Mouse (Mus musculus): ENCODE measurements at regions not wholly inside any gene's neighbourhood (a gene's known extent, or its start where the extent isn't known, plus 50 kb on each side); places are given as distances from the start of the nearest gene placed in this dataset.

GRCm38 (mm10) chr8:15334532-15334931 lies 288.7 kb upstream of the BB014433 start:
- H3K36me3 ChIP-seq: no peaks in the 10 kb centered on the region
- H3K4me3 ChIP-seq (replicated peaks): no peak overlapping the region
- WGBS (ENCODE audit: insufficient replicate concordance): 62% methylated on average over 4 of the region's 4 CpGs
- no peaks in the 10 kb centered on the region for H3K4me1 ChIP-seq (replicated peaks)
- H3K27ac ChIP-seq: no peak overlapping the region
- DNase-seq: no peak
- no peak overlapping the region for H3K4me2 ChIP-seq
- 0 out of 2 replicates have a peak, but pooled peaks cover 2% of the 10 kb centered on the region for H3K9me3 ChIP-seq (replicated peaks)
- ATAC-seq (ENCODE audit: low read depth): no peak
- H3K27me3 ChIP-seq: no peaks in the 10 kb centered on the region
- no peak overlapping the region for H3K9ac ChIP-seq

- H3K4me3 ChIP-seq (replicated peaks): no peak overlapping the region
- no peak overlapping the region for H3K27ac ChIP-seq
- H3K36me3 ChIP-seq: no peaks in the 10 kb centered on the region
- no peak for DNase-seq
- WGBS (ENCODE audit: insufficient replicate concordance): 30% methylated on average over 5 of the region's 5 CpGs
- no peaks in the 10 kb centered on the region for H3K4me1 ChIP-seq (replicated peaks)
- no peak for ATAC-seq (ENCODE audit: low read depth)
- no peaks in the 10 kb centered on the region for H3K9me3 ChIP-seq (replicated peaks)
- no peak overlapping the region for H3K4me2 ChIP-seq
- no peak overlapping the region for H3K9ac ChIP-seq
- no peaks in the 10 kb centered on the region for H3K27me3 ChIP-seq
Observed at GRCm38 (mm10) chr8:15327312-15327711, 281.4 kb upstream of the BB014433 start.

GRCm38 (mm10) chr8:15323421-15323820 lies 277.5 kb upstream of the BB014433 start:
- no peak for ATAC-seq (ENCODE audit: low read depth)
- Histone ChIP-seq H3K4me2 (no peak overlapping the region), H3K36me3 (no peaks in the 10 kb centered on the region)

GRCm38 (mm10) chr8:15318082-15318816 lies 272.4 kb upstream of the BB014433 start:
- Histone ChIP-seq H3K4me3 (replicated peaks) (no peak overlapping the region), H3K4me2 (no peak overlapping the region), H3K4me1 (replicated peaks) (no peaks in the 10 kb centered on the region), H3K9me3 (replicated peaks) (no peaks in the 10 kb centered on the region), H3K36me3 (no peaks in the 10 kb centered on the region), H3K27ac (no peak overlapping the region), H3K9ac (no peak overlapping the region), H3K27me3 (no peaks in the 10 kb centered on the region)
- no peak for ATAC-seq (ENCODE audit: low read depth)
- no peak for DNase-seq
- WGBS (ENCODE audit: insufficient replicate concordance): 73% methylated on average over 16 of the region's 16 CpGs

More at GRCm38 (mm10) chr8:15323421-15323820, 277.5 kb upstream of the BB014433 start:
- Histone ChIP-seq H3K27me3 (no peaks in the 10 kb centered on the region), H3K4me3 (replicated peaks) (no peak overlapping the region), H3K9ac (no peak overlapping the region), H3K9me3 (replicated peaks) (no peaks in the 10 kb centered on the region), H3K4me1 (replicated peaks) (no peaks in the 10 kb centered on the region), H3K27ac (no peak overlapping the region)
- DNase-seq: no peak
- WGBS (ENCODE audit: insufficient replicate concordance): 70% methylated on average over 4 of the region's 4 CpGs

- H3K9ac ChIP-seq: no peak overlapping the region
- H3K27me3 ChIP-seq: no peaks in the 10 kb centered on the region
- H3K9me3 ChIP-seq (replicated peaks): no peaks in the 10 kb centered on the region
- H3K36me3 ChIP-seq: no peaks in the 10 kb centered on the region
- no peak overlapping the region for H3K4me3 ChIP-seq (replicated peaks)
- H3K27ac ChIP-seq: no peak overlapping the region
- WGBS (ENCODE audit: insufficient replicate concordance): 58% methylated on average over 5 of the region's 5 CpGs
- H3K4me1 ChIP-seq (replicated peaks): no peaks in the 10 kb centered on the region
- no peak overlapping the region for H3K4me2 ChIP-seq
- no peak for ATAC-seq (ENCODE audit: low read depth)
- DNase-seq: no peak
Observed at GRCm38 (mm10) chr8:15313481-15313880, 267.6 kb upstream of the BB014433 start.

GRCm38 (mm10) chr8:15311509-15311908 lies 265.6 kb upstream of the BB014433 start:
- H3K36me3 ChIP-seq: no peaks in the 10 kb centered on the region
- ATAC-seq (ENCODE audit: low read depth): no peak
- no peak overlapping the region for H3K4me3 ChIP-seq (replicated peaks)
- no peaks in the 10 kb centered on the region for H3K4me1 ChIP-seq (replicated peaks)
- no peak overlapping the region for H3K27ac ChIP-seq
- 72% methylated on average over 4 of the region's 4 CpGs for WGBS (ENCODE audit: insufficient replicate concordance)
- H3K9ac ChIP-seq: no peak overlapping the region
- H3K4me2 ChIP-seq: no peak overlapping the region
- H3K9me3 ChIP-seq (replicated peaks): no peaks in the 10 kb centered on the region
- no peak for DNase-seq
- no peaks in the 10 kb centered on the region for H3K27me3 ChIP-seq

GRCm38 (mm10) chr8:15311045-15311444 lies 265.2 kb upstream of the BB014433 start:
- Histone ChIP-seq H3K36me3 (no peaks in the 10 kb centered on the region), H3K27me3 (no peaks in the 10 kb centered on the region), H3K4me2 (no peak overlapping the region), H3K4me3 (replicated peaks) (no peak overlapping the region), H3K9me3 (replicated peaks) (no peaks in the 10 kb centered on the region), H3K9ac (no peak overlapping the region), H3K27ac (no peak overlapping the region), H3K4me1 (replicated peaks) (no peaks in the 10 kb centered on the region)
- DNase-seq: no peak
- WGBS (ENCODE audit: insufficient replicate concordance): 58% methylated on average over 7 of the region's 7 CpGs
- no peak for ATAC-seq (ENCODE audit: low read depth)

GRCm38 (mm10) chr8:15304143-15304677 lies 258.3 kb upstream of the BB014433 start:
- Histone ChIP-seq H3K9ac (no peak overlapping the region), H3K4me3 (replicated peaks) (no peak overlapping the region), H3K36me3 (no peaks in the 10 kb centered on the region), H3K27me3 (no peaks in the 10 kb centered on the region), H3K27ac (no peak overlapping the region), H3K4me1 (replicated peaks) (no peaks in the 10 kb centered on the region), H3K9me3 (replicated peaks) (no peaks in the 10 kb centered on the region), H3K4me2 (no peak overlapping the region)
- ATAC-seq (ENCODE audit: low read depth) (no peak), DNase-seq (no peak)
- WGBS (ENCODE audit: insufficient replicate concordance): 64% methylated on average over 2 of the region's 2 CpGs

- H3K4me3 ChIP-seq (replicated peaks): no peak overlapping the region
- H3K9me3 ChIP-seq (replicated peaks): no peaks in the 10 kb centered on the region
- H3K27me3 ChIP-seq: no peaks in the 10 kb centered on the region
- no peaks in the 10 kb centered on the region for H3K36me3 ChIP-seq
- ATAC-seq (ENCODE audit: low read depth) (no peak), DNase-seq (no peak)
- H3K27ac ChIP-seq: no peak overlapping the region
- H3K9ac ChIP-seq: no peak overlapping the region
- no peak overlapping the region for H3K4me2 ChIP-seq
- H3K4me1 ChIP-seq (replicated peaks): no peaks in the 10 kb centered on the region
- 54% methylated on average over 5 of the region's 5 CpGs for WGBS (ENCODE audit: insufficient replicate concordance)
Observed at GRCm38 (mm10) chr8:15273775-15274174, 227.9 kb upstream of the BB014433 start.

- DNase-seq (no peak), ATAC-seq (ENCODE audit: low read depth) (no peak)
- Histone ChIP-seq H3K36me3 (no peaks in the 10 kb centered on the region), H3K4me3 (replicated peaks) (no peak overlapping the region), H3K9ac (no peak overlapping the region), H3K4me1 (replicated peaks) (no peaks in the 10 kb centered on the region), H3K27ac (no peak overlapping the region), H3K27me3 (no peaks in the 10 kb centered on the region), H3K4me2 (no peak overlapping the region), H3K9me3 (replicated peaks) (no peaks in the 10 kb centered on the region)
- WGBS (ENCODE audit: insufficient replicate concordance): 55% methylated on average over 17 of the region's 17 CpGs
Observed at GRCm38 (mm10) chr8:15271793-15272587, 226.1 kb upstream of the BB014433 start.

GRCm38 (mm10) chr8:15270290-15270689 lies 224.4 kb upstream of the BB014433 start:
- no peak for ATAC-seq (ENCODE audit: low read depth)
- no peak overlapping the region for H3K4me3 ChIP-seq (replicated peaks)

More at GRCm38 (mm10) chr8:15270290-15270689, 224.4 kb upstream of the BB014433 start:
- Histone ChIP-seq H3K9ac (no peak overlapping the region), H3K27me3 (no peaks in the 10 kb centered on the region), H3K4me1 (replicated peaks) (no peaks in the 10 kb centered on the region), H3K4me2 (no peak overlapping the region), H3K27ac (no peak overlapping the region), H3K9me3 (replicated peaks) (no peaks in the 10 kb centered on the region), H3K36me3 (no peaks in the 10 kb centered on the region)
- no peak for DNase-seq
- 10% methylated on average over 5 of the region's 5 CpGs for WGBS (ENCODE audit: insufficient replicate concordance)
